Mouse (Mus musculus): ENCODE data around the gene Tat. TPM values are rescaled to one million over a fixed set of nuclear protein-coding genes. Genes with fewer than 3 reads are reported as not detected.

The Tat gene
- polyA plus RNA-seq, 1 experiment, result not detected

DNA sequence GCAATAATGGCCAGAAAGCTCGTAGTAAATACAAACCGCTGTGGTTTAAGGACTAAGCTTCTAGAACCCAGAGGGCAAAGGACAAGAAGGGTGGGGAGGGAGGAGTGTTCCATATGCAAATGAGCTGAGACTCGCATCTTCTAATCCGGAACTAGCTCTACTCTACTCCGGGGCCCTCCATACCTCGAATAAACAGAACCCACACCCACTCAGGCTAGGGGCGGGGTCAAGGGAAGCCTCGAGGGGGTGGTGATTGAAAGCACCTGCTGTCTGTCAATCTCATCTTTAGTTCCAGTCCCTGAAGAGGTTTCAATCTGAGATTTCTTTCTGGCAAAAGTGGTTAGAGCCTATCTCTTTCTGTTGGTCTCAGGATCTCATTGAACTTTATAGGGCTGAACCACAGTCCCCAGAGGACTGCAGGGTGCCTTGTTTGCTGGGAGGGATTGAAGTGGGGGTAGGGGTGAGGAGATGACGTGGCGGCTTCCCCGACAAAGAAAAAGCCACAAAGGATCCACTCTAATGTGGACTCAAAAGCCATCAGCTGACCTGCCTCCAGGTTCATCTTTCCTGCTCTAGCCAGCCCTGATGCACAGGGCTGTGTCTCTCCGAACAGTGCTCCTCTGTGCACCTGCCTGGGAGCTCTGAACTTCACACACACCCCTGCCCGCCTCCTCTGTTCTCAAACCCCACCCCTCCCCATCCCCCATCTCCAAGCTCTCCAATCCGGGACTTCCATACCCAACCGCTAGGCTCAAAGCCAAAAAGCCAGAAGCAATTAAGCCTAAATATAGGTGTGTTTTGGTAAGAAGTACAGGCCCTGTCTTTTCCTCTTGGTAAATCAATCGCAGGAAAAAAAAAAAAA lies 32.8 kb upstream of the Tat start:
- no peaks in the 10 kb centered on the region for H3K27me3 ChIP-seq (ENCODE audit: control insufficient read depth, insufficient read depth, insufficient read length)
- H3K4me3 ChIP-seq, result peak overlapping the region; percentile 14
- TF ChIP-seq TCF3 (IDR thresholded peaks at IDR 0.05; ENCODE audit: insufficient read length, low read depth) (no peak), REST (IDR thresholded peaks at IDR 0.05; ENCODE audit: insufficient read depth, insufficient read length) (no peak), USF1 (IDR thresholded peaks at IDR 0.05; ENCODE audit: low read depth) (peak; percentile 51), E2F4 (IDR thresholded peaks at IDR 0.05; ENCODE audit: insufficient read depth) (no peak), TCF12 (IDR thresholded peaks at IDR 0.05; ENCODE audit: insufficient read depth, poor library complexity, severe bottlenecking) (no peak), MYOG (IDR thresholded peaks at IDR 0.05; ENCODE audit: control insufficient read depth in 1 of 3, insufficient read depth in 1 of 3, insufficient read length in 2 of 3, low read depth in 2 of 3) (peak in 1 of 3 experiments; percentile 10), POLR2AphosphoS2 (IDR thresholded peaks at IDR 0.05; ENCODE audit: insufficient read length, low read depth) (no peak), MAX (IDR thresholded peaks at IDR 0.05; ENCODE audit: low read depth) (no peak), SRF (IDR thresholded peaks at IDR 0.05; ENCODE audit: control insufficient read depth, insufficient read length, low read depth) (no peak), MYOD1 (IDR thresholded peaks at IDR 0.05; ENCODE audit: control insufficient read depth in 1 of 3, insufficient read length in 2 of 3, low read depth in 2 of 3) (peak; percentile 55 to 90 (median 90)), CEBPB (IDR thresholded peaks at IDR 0.05; ENCODE audit: insufficient read depth, poor library complexity, severe bottlenecking) (no peak), POLR2A (IDR thresholded peaks at IDR 0.05; ENCODE audit: insufficient read length, low read depth) (peak; percentile 46)

DNA sequence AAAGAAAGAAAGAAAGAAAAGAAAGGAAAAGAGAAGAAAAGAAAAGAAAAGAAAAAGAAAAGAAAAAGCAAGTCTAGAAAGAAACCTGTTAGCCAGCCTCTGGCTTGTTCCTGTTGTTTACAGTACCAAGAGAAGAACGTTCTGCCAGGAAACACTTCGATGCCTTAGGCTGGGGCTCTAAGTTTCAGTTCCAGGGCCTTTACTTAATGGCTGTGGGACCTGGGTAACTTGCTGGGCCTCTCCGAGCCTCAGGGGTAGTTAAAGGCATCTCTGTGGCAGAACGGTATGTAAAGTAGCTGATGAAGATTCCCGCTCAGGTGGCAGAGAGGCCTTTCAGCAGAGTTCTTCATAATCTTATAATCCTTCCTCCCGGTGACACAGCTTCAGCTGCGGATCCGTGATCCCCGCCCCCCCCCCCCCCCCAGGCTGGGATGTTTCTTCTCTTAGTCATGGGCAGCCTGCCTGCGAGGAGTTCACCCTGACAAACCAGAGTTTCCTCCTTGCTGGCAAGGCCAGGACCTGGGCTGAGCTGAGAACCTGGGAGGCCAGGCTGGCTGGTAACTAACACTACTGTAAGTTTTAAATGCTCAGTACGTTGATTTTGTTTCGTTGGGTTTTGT lies 32.1 kb upstream of the Tat start:
- Histone ChIP-seq H3K4me3 (peak overlapping the region; percentile 14), H3ac (ENCODE audit: control insufficient read depth, insufficient read length) (no peak overlapping the region), H3K36me3 (ENCODE audit: control insufficient read depth, insufficient read depth) (no peaks in the 10 kb centered on the region), H3K4me2 (ENCODE audit: low read depth) (peak overlapping the region; percentile 99), H3K27me3 (ENCODE audit: control insufficient read depth, insufficient read depth, insufficient read length) (no peaks in the 10 kb centered on the region), H3K79me2 (ENCODE audit: control insufficient read depth, insufficient read depth) (no peaks in the 10 kb centered on the region)
- no peak for TF ChIP-seq E2F4 (IDR thresholded peaks at IDR 0.05; ENCODE audit: insufficient read depth)
- TF ChIP-seq CEBPB (IDR thresholded peaks at IDR 0.05; ENCODE audit: insufficient read depth, poor library complexity, severe bottlenecking), result no peak
- no peak for TF ChIP-seq POLR2AphosphoS2 (IDR thresholded peaks at IDR 0.05; ENCODE audit: insufficient read length, low read depth)
- TF ChIP-seq MYOG (IDR thresholded peaks at IDR 0.05; ENCODE audit: control insufficient read depth in 1 of 3, insufficient read depth in 1 of 3, insufficient read length in 2 of 3, low read depth in 2 of 3), result no peak
- TF ChIP-seq POLR2A (IDR thresholded peaks at IDR 0.05; ENCODE audit: insufficient read length, low read depth), result no peak
- no peak for TF ChIP-seq REST (IDR thresholded peaks at IDR 0.05; ENCODE audit: insufficient read depth, insufficient read length)
- no peak for TF ChIP-seq MYOD1 (IDR thresholded peaks at IDR 0.05; ENCODE audit: control insufficient read depth in 1 of 3, insufficient read length in 2 of 3, low read depth in 2 of 3)
- TF ChIP-seq SRF (IDR thresholded peaks at IDR 0.05; ENCODE audit: control insufficient read depth, insufficient read length, low read depth), result no peak
- TF ChIP-seq MAX (IDR thresholded peaks at IDR 0.05; ENCODE audit: low read depth), result no peak
- TF ChIP-seq TCF3 (IDR thresholded peaks at IDR 0.05; ENCODE audit: insufficient read length, low read depth), result no peak
- TF ChIP-seq USF1 (IDR thresholded peaks at IDR 0.05; ENCODE audit: low read depth), result no peak

More for the DNA sequence above, 32.8 kb upstream of the Tat start:
- H3K79me2 ChIP-seq (ENCODE audit: control insufficient read depth, insufficient read depth), result no peaks in the 10 kb centered on the region
- H3K4me2 ChIP-seq (ENCODE audit: low read depth), result peak overlapping the region; percentile 99
- H3ac ChIP-seq (ENCODE audit: control insufficient read depth, insufficient read length), result no peak overlapping the region
- H3K36me3 ChIP-seq (ENCODE audit: control insufficient read depth, insufficient read depth), result no peaks in the 10 kb centered on the region

DNA sequence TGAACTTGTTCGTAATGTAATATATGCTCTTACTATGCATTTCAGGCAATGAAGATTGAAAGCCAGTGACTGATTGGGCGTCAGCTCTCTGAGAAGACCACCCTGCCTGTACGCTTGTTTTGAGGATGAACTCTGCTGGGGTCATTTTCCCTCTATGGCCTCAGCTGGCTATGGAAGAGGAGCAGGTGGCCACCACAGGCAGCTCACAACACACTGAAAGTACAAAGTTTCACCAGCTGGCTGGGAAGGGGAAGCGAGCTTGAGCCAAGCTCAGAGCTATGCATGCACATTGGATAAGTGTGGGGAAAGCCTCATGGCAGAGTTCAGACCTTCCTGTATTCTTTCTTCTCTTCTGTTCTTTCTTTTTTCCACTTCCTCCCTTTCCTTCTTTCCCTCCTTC lies 31.1 kb upstream of the Tat start:
- no peaks in the 10 kb centered on the region for H3K79me2 ChIP-seq (ENCODE audit: control insufficient read depth, insufficient read depth)
- TF ChIP-seq SRF (IDR thresholded peaks at IDR 0.05; ENCODE audit: control insufficient read depth, insufficient read length, low read depth), result no peak
- no peak for TF ChIP-seq POLR2A (IDR thresholded peaks at IDR 0.05; ENCODE audit: insufficient read length, low read depth)
- peak in 1 of 3 experiments; percentile 31 for TF ChIP-seq MYOG (IDR thresholded peaks at IDR 0.05; ENCODE audit: control insufficient read depth in 1 of 3, insufficient read depth in 1 of 3, insufficient read length in 2 of 3, low read depth in 2 of 3)
- no peak for TF ChIP-seq E2F4 (IDR thresholded peaks at IDR 0.05; ENCODE audit: insufficient read depth)
- peak in 1 of 3 experiments; percentile 1 for TF ChIP-seq MYOD1 (IDR thresholded peaks at IDR 0.05; ENCODE audit: control insufficient read depth in 1 of 3, insufficient read length in 2 of 3, low read depth in 2 of 3)
- no peak overlapping the region for H3ac ChIP-seq (ENCODE audit: control insufficient read depth, insufficient read length)
- no peak overlapping the region for H3K4me2 ChIP-seq (ENCODE audit: low read depth)
- no peaks in the 10 kb centered on the region for H3K36me3 ChIP-seq (ENCODE audit: control insufficient read depth, insufficient read depth)
- H3K27me3 ChIP-seq (ENCODE audit: control insufficient read depth, insufficient read depth, insufficient read length), result no peaks in the 10 kb centered on the region
- no peak overlapping the region for H3K4me3 ChIP-seq

DNA sequence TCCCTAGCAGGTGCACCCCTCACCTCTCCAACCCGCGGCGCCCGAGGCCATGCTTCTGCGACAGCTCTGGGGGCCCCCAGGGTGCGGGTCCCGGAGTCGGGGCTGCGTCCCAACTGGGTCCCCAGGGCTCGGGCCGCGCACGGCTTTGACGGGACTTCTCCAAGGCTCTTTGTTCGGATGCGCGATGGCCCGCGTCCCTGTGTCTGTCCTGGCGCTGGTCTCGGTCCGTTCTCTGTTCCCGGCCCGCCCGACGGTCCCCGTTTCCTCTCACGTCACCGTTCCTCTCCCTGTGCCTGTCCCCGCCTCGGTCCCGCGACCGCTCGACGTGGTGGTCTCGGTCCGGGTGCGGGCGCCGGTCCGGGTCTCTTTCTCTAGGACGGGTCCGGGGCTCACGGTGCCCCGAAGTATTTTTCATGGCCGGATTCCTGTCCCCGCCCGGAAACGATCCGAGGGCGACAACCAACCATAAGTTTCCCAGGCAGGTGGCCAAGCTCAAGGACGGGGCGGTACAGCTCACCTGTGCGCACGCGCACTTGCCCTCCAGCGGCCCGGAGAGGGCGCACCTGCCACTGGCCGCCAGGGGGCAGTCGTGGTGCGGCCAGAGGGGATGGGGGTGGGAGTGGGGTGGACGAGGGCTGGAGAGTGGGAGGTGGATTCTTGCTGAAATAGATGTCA lies 28.4 kb upstream of the Tat start, which contains the start of gene Marveld3:
Gene Marveld3 (minus strand): TSS at position 511 of the 675 bp plus-strand sequence.
- no peaks in the 10 kb centered on the region for H3K27me3 ChIP-seq (ENCODE audit: control insufficient read depth, insufficient read depth, insufficient read length)
- no peak for TF ChIP-seq POLR2AphosphoS2 (IDR thresholded peaks at IDR 0.05; ENCODE audit: insufficient read length, low read depth)

More for the DNA sequence above, 28.4 kb upstream of the Tat start, which contains the start of gene Marveld3:
- Histone ChIP-seq H3K4me2 (ENCODE audit: low read depth) (no peak within 1 kb of the TSS), H3ac (ENCODE audit: control insufficient read depth, insufficient read length) (no peak within 1 kb of the TSS), H3K79me2 (ENCODE audit: control insufficient read depth, insufficient read depth) (no peaks in the 10 kb centered on the region), H3K4me3 (no peak within 1 kb of the TSS), H3K36me3 (ENCODE audit: control insufficient read depth, insufficient read depth) (no peaks in the 10 kb centered on the region)

Data from myocyte (in vitro differentiated cells).